Mouse (Mus musculus) liver, postnatal 0 days (tissue): ENCODE data around the gene Trip4. TPM values are rescaled to one million over a fixed set of nuclear protein-coding genes. Genes with fewer than 3 reads are reported as not detected.
"Not testable (repeated sequence)": the region's sequence is repeated elsewhere in the genome, so short reads cannot be mapped to it uniquely, and the experiment has no call there.

Source experiments
- ATAC-seq: fragments of 200-750 bp; cut with Nextera tagmentation; 2 replicates; pipeline ENCODE4 v1.8.0; 2017; ENCODE audit warnings: mild to moderate bottlenecking, moderate library complexity
- DNase-seq: peaks from one replicate; pipeline ENCODE4 v3.0.0-alpha.2; 2016
- H3K27ac ChIP-seq: fragments of 300-500 bp; sonication (generic); 2 replicates; pipeline ENCODE4 v1.5.1; 2014; ENCODE audit warnings: antibody characterized with exemption, moderate library complexity, mild to moderate bottlenecking, low read depth
- H3K27me3 ChIP-seq: fragments of 300-500 bp; sonication (generic); 2 replicates; pipeline ENCODE4 v1.6.1; 2014; ENCODE audit warnings: low read length, control low read depth, mixed read lengths; ENCODE audit not compliant: insufficient read depth
- H3K36me3 ChIP-seq: fragments of 300-500 bp; sonication (generic); replicated peaks from 2 replicates; pipeline ENCODE4 v1.6.1; 2014; ENCODE audit warnings: mild to moderate bottlenecking, control low read depth, low read length, moderate library complexity, mixed read lengths; ENCODE audit not compliant: insufficient read depth
- H3K4me1 ChIP-seq: fragments of 300-500 bp; sonication (generic); 2 replicates; pipeline ENCODE4 v1.6.1; 2014; ENCODE audit warnings: antibody characterized with exemption, mild to moderate bottlenecking, control low read depth; ENCODE audit not compliant: insufficient read depth
- H3K4me2 ChIP-seq: fragments of 300-500 bp; sonication (generic); 2 replicates; pipeline ENCODE4 v1.6.1; 2014; ENCODE audit warnings: low read depth, mild to moderate bottlenecking, low read length, moderate library complexity, mixed read lengths
- H3K4me3 ChIP-seq: fragments of 300-500 bp; sonication (generic); 2 replicates; pipeline ENCODE4 v1.5.1; 2014; ENCODE audit warnings: low read depth, low read length
- H3K9ac ChIP-seq: fragments of 300-500 bp; sonication (generic); replicated peaks from 2 replicates; pipeline ENCODE4 v1.6.1; 2014; ENCODE audit warnings: mild to moderate bottlenecking, moderate library complexity
- H3K9me3 ChIP-seq: fragments of 300-500 bp; sonication (generic); 2 replicates; pipeline ENCODE4 v1.6.1; 2016; ENCODE audit warnings: mild to moderate bottlenecking, control low read depth, low read length, mixed read lengths
- CTCF ChIP-seq: sonication (generic); IDR thresholded peaks from 2 replicates; pipeline ENCODE4 v1.5.1; 2016; ENCODE audit warnings: antibody characterized with exemption, low read depth
- EP300 ChIP-seq: IDR thresholded peaks from 2 replicates; pipeline ENCODE4 v1.6.1; 2016; ENCODE audit warnings: antibody characterized with exemption, low read depth, mild to moderate bottlenecking
- WGBS: fragments of 180-500 bp; shearing (Covaris S2); extraction: QIAGEN DNeasy Blood & Tissue Kit; methylation state at CpG from one replicate; pipeline ENCODE4 v1.1.7; 2014; ENCODE audit not compliant: insufficient replicate concordance; 5-methylcytosine and 5-hydroxymethylcytosine counted together
- polyA plus RNA-seq: library from polyadenylated mRNA; unstranded; fragments of >200 nt; fragmentation: Nextera tagmentation; extraction: Ambion mirVana; gene quantifications from 2 replicates; pipeline ENCODE4 v1.2.1, GENCODE M21; 2015

The Trip4 gene
- polyA plus RNA-seq, 1 experiment from 2014 or later, result 8.7 TPM

DNA sequence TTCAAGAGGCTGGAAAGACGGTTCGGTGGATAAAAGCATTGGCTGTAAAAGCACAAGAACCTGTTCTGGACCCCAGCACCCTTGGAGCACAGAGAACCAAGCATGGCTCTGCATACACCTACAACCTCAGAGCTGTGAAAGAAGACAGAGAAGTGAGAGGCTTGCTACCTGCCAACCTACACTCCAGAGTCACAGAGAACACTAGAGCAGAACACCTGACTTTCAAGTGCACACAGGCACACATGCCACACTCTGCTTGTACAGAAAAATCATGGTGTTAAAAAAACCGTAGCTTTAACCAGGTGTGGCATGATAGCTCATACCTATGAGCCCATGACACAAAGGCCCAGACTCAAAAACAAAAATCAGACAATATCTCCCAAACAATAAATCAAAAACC, 118.8 kb downstream of the Trip4 start:
- Histone ChIP-seq H3K36me3 (0 out of 2 replicates have a peak, but pooled peaks cover 5% of the 10 kb centered on the region), H3K9me3 (no peaks in the 10 kb centered on the region), H3K27ac (no peak overlapping the region), H3K9ac (no peak overlapping the region), H3K4me2 (no peak overlapping the region), H3K4me1 (peaks cover 31% of the 10 kb centered on the region), H3K27me3 (no peaks in the 10 kb centered on the region), H3K4me3 (no peak overlapping the region)
- 92% methylated on average over 3 of the region's 3 CpGs for WGBS
- DNase-seq (no peak), ATAC-seq (no peak)
- TF ChIP-seq EP300 (no peak), CTCF (no peak)

- ATAC-seq (no peak), DNase-seq (no peak)
- no peak for TF ChIP-seq CTCF
- TF ChIP-seq EP300, result no peak
- Histone ChIP-seq H3K9ac (no peak overlapping the region), H3K36me3 (0 out of 2 replicates have a peak, but pooled peaks cover 3% of the 10 kb centered on the region), H3K9me3 (no peaks in the 10 kb centered on the region), H3K27ac (no peak overlapping the region), H3K27me3 (no peaks in the 10 kb centered on the region), H3K4me1 (peaks cover 34% of the 10 kb centered on the region), H3K4me3 (no peak overlapping the region), H3K4me2 (no peak overlapping the region)
- 61% methylated on average over 4 of the region's 4 CpGs for whole genome bisulfite sequencing
Observed at GRCm38 (mm10) chr9:65788556-65788955, 120.0 kb downstream of the Trip4 start.

DNA sequence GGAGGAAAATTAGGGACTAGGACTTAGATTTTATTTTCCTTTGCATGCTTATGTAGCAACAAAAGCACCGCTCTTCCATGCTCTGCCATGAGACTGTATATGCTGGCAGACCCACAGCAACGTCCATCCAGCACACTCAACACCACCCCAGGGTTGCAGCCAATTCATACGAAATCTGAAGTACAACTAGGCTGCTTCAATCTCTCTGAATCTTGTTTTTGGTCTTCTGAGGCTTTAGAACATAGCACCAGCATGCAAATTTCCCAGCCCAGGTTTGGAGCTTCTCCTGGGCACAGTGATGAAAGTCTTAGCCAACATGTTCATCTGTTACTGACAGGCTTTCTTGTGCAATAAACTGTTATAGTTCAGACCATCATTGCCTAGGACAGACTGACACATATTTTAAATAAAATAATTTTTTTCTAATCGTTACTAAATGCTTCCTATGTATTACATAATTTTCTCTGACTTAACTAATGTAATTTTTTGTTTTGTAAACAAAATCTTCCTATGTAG, 120.7 kb downstream of the Trip4 start:
- DNase-seq (no peak), ATAC-seq (peak; percentile 56)
- WGBS, result 53% methylated on average over 4 of the region's 4 CpGs
- Histone ChIP-seq H3K4me1 (peaks cover 34% of the 10 kb centered on the region), H3K4me2 (no peak overlapping the region), H3K9me3 (no peaks in the 10 kb centered on the region), H3K36me3 (0 out of 2 replicates have a peak, but pooled peaks cover 3% of the 10 kb centered on the region), H3K4me3 (no peak overlapping the region), H3K27ac (peak overlapping the region; percentile 73; the same call in 1 of the 2 replicates), H3K27me3 (no peaks in the 10 kb centered on the region), H3K9ac (no peak overlapping the region)
- TF ChIP-seq EP300 (no peak), CTCF (no peak)

DNA sequence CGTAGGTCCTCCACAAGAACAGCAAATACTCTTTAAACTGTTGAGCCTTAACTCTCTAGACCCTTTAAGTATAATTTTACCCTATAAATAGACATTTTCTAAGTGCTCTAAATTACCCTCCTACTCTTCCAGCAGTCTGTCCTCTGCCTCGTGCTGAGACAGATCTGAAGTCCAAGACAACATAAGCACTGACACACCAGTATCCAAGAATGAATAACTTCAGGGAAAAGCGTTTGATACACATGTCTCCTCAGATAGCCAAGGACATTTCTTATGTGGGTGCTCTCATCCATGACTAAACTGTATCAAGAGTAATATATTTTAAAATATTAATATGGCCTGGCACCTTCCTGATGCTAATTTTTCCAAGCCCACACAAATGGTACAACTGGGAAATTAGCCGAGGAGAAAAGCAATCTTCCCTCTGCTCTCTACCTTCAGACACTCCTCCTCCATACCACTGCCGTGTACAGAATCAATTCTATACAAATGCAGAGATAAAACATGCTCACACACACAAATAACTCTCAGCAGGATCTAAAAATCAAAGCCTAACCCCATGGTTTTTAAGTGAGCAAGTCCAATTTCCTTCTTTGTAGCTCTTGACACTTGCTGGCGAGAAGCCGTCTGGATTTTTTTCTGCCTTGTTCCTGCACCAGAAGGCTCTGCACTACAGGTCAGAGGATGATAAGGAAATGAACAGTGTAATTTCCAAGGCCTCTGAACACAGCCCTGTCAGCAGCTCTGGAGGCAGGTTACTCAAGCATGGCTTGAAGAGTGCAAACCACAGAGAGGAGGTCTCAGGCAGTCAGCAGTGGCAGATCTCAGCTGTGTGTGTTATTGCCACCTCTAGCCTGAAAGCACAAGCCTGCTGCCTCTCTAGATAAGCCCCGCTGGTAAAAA, 121.5 kb downstream of the Trip4 start:
- Histone ChIP-seq H3K27ac (peak overlapping the region; percentile 73), H3K27me3 (no peaks in the 10 kb centered on the region), H3K4me2 (peak overlapping the region; percentile 28), H3K9ac (no peak overlapping the region), H3K9me3 (no peaks in the 10 kb centered on the region), H3K4me3 (no peak overlapping the region), H3K36me3 (0 out of 2 replicates have a peak, but pooled peaks cover 3% of the 10 kb centered on the region), H3K4me1 (peaks cover 34% of the 10 kb centered on the region)
- peak; percentile 21 for DNase-seq
- 37% methylated on average over 8 of the region's 8 CpGs for WGBS
- ATAC-seq, result peak; percentile 74
- no peak for TF ChIP-seq CTCF
- TF ChIP-seq EP300, result no peak

- Histone ChIP-seq H3K9me3 (no peaks in the 10 kb centered on the region), H3K4me3 (no peak overlapping the region), H3K4me2 (no peak overlapping the region; the same call in 1 of the 2 replicates), H3K4me1 (peaks cover 29% of the 10 kb centered on the region), H3K27ac (0 out of 2 replicates have a peak overlapping the region, but pooled peaks have one; percentile 37), H3K27me3 (no peaks in the 10 kb centered on the region), H3K36me3 (0 out of 2 replicates have a peak, but pooled peaks cover 3% of the 10 kb centered on the region), H3K9ac (no peak overlapping the region)
- TF ChIP-seq CTCF (no peak), EP300 (peak; percentile 66)
- 32% methylated on average over 4 of the region's 4 CpGs for WGBS
- DNase-seq, result no peak
- ATAC-seq, result peak; percentile 31; the same call in 1 of the 2 replicates
Observed at GRCm38 (mm10) chr9:65785772-65786368, 122.7 kb downstream of the Trip4 start.

- not testable (repeated sequence) for H3K27me3 ChIP-seq, H3K36me3 ChIP-seq, DNase-seq, H3K4me2 ChIP-seq, H3K4me3 ChIP-seq, H3K9ac ChIP-seq, H3K27ac ChIP-seq, ATAC-seq, H3K9me3 ChIP-seq
- WGBS, result 75% methylated on average over 3 of the region's 3 CpGs
- peaks cover 19% of the 10 kb centered on the region; the same call in 1 of the 2 replicates for H3K4me1 ChIP-seq
Observed at GRCm38 (mm10) chr9:65779619-65780018, 129.0 kb downstream of the Trip4 start.

Other genes with a start within 250 kb of the Trip4 start
- gene Oaz2, start 240.8 kb downstream of the Trip4 start, polyA plus RNA-seq, result 50.9 and 52.8 TPM in 2 replicates
- 2.0 and 2.8 TPM in 2 replicates for gene Zfp609, start 81.2 kb downstream of the Trip4 start, polyA plus RNA-seq
- gene Pclaf, start 18.6 kb downstream of the Trip4 start, polyA plus RNA-seq, result 55.8 and 61.7 TPM in 2 replicates
- 1.9 and 2.0 TPM in 2 replicates for gene Csnk1g1, start 130 bp upstream of the Trip4 start, polyA plus RNA-seq
- gene Ppib, start 151.4 kb upstream of the Trip4 start, polyA plus RNA-seq, result 368 and 376 TPM in 2 replicates
- gene Snx22, start 160.9 kb upstream of the Trip4 start, polyA plus RNA-seq, result 13.4 and 13.7 TPM in 2 replicates
- gene Snx1, start 217.8 kb upstream of the Trip4 start, polyA plus RNA-seq, result 30.4 and 34.5 TPM in 2 replicates
- gene Ciao2a, start 217.8 kb upstream of the Trip4 start, polyA plus RNA-seq, result 122 and 133 TPM in 2 replicates
- 21.6 and 23.4 TPM in 2 replicates for gene Dapk2, start 249.4 kb upstream of the Trip4 start, polyA plus RNA-seq